Mouse (Mus musculus) liver, postnatal 0 days (tissue): ENCODE data around the gene Fuz.

ENCODE experiments used
- CTCF ChIP-seq: sonication (generic); IDR thresholded peaks from 2 replicates; pipeline ENCODE4 v1.5.1; 2016; ENCODE audit warnings: antibody characterized with exemption, low read depth
- EP300 ChIP-seq: IDR thresholded peaks from 2 replicates; pipeline ENCODE4 v1.6.1; 2016; ENCODE audit warnings: antibody characterized with exemption, low read depth, mild to moderate bottlenecking

GRCm38 (mm10) chr7:44850146-44850545, 45.7 kb upstream of the Fuz start:
- no peak for TF ChIP-seq EP300
- TF ChIP-seq CTCF = no peak
